Mouse (Mus musculus) urinary bladder, postnatal 36 days (tissue): ENCODE measurements around the gene Rptor.
A peak's percentile ranks its signal among the peaks of the same experiment; 100 is the strongest.

Source experiments
- DNase-seq, 2 experiments: peaks; one replicate each; pipeline ENCODE4 v3.0.0; 2022; ENCODE audit warnings: low spot score in 2 of 2, mixed read lengths in 1 of 2

The Rptor gene

DNA sequence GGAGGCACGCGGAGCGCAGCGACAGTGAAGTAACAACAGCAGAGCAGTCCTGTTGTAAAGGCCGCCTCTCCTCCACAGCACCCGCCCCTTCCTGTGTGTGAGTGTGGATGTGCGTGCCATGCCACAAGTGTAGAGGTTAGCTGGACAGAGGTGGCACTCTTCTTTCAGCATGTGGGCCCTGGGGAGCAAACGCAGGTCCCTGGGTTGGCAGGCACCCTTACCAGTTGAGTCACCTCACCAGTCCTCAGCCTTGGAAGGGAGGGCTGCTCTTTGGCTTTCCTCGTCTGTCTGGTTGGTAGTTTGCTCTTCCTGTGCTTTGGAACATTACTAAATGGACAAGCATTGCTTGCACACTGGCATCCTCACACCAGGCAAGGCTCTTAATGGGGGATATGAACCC is 50.6 kb downstream of the Rptor start:
- DNase-seq = no peak

DNA sequence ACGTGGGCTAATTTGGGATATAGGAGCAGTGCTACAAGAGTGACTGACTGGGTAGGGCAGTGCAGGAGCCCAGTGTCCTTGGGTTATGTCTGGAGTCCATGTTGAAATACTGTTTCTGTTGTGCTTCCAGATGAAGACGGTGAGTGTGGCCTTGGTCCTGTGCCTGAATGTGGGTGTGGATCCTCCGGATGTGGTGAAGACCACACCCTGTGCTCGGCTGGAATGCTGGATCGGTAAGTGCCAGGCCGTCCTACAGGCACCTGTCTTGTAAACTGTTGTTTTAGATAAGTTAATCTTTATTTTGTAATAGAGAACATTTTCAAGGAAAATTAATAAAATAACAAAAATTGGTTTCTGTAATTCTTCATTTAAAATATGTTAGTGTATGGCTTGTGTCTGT is 54.8 kb downstream of the Rptor start:
- peak; percentile 8 to 19 for DNase-seq

DNA sequence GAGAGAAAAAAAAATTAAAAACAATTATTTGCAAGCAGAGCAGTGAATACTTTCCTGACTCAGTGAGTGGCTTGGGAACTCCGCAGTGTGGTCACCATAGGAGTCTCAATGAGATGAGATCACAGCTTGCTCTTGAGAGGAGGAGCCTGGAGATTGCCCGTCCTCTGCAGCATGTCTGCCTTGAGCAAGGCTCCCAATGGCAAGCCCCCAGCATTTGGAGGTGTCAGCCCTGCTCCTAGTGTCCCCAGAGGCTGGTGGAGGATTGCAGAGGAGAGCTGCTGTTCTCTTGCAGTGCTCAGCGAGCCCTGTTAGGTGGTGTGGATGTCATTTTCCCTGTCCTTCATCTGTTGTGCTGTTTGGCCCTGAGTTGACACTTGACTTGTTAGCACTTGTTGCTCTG is 56.6 kb downstream of the Rptor start:
- no peak for DNase-seq

DNA sequence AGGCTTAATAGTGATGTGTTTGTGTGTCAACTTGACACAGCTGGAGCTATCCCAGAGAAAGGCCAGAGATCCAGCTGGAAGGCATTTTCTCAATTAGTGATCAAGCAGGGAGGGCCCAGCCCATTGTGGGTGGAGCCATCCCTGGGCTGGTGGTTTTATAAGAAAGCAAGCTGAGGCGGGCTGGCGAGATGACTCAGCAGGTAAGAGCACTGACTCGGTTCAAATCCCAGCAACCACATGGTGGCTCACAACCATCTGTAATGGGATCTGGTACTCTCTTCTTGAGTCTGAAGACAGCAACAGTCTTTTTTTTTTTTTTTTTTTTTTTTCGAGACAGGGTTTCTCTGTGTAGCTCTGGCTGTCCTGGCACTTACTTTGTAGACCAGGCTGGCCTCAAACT is 58.8 kb downstream of the Rptor start:
- peak in 1 of 2 experiments; percentile 21 for DNase-seq

DNA sequence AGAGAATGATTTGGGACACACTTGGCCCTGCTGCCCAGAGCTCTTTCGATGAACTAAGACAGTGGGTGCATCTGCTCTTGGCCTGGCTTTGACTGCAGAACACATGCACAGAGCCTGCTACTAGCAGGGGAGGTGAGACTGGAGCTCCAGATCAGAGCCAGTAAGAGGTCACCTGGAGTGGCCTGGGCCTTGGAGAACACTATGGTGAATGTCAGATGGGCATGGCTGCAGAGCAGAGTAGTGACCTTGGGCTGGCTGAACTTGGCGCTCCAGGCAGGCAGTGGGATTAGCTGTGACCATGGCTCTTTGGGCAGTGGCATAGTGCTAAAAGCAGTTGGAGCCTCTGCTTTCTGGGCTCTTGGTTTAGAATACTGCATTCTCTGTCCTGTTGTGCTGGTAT is 61.2 kb downstream of the Rptor start:
- DNase-seq = no peak

DNA sequence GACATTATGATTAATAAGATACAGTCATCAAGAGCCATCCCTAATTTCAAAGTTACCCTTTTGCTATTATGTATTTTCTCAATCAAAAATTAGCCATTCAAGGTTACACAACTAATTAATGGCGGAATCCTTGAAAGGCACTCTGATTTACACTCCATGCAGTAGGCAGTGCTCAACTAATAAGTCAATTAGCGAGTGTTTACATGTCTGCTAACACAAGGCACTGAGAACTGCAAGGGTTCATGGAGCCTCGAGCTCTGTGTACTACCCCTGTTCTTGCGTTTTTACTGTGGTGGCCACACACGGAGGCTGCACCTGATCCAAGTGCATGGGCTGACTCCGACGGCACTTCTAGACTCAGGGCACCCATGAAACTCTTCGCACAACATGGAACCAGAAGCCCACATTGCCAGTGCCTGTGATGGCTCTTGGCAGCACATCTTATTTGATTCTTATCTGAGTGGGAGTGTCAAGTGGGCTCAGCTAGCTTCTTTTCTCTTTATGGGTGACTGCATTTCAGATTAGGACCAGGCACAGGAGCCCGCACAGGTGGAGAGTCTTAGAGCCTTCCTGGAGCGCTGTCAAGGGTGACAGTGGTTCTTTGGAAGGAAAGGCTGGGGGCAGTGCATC is 62.1 kb downstream of the Rptor start:
- DNase-seq = no peak

DNA sequence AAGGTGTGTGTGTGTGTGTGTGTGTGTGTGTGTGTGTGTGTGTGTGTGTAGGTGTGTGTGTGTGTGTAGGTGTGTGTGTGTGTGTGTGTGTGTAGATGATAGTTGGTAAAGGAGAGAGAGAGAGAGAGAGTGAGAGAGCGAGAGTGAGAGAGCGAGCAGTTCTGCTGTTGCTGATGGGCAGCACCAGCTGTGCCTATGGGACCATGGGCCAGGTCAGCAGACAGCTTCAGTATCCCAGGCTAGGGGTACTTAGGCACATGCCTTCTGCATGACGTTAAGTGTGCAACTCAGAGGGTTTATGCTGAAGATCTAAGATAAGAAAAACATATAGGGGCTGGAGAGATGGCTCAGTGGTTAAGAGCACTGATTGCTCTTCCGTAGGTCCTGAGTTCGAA is 62.6 kb downstream of the Rptor start:
- no peak for DNase-seq

DNA sequence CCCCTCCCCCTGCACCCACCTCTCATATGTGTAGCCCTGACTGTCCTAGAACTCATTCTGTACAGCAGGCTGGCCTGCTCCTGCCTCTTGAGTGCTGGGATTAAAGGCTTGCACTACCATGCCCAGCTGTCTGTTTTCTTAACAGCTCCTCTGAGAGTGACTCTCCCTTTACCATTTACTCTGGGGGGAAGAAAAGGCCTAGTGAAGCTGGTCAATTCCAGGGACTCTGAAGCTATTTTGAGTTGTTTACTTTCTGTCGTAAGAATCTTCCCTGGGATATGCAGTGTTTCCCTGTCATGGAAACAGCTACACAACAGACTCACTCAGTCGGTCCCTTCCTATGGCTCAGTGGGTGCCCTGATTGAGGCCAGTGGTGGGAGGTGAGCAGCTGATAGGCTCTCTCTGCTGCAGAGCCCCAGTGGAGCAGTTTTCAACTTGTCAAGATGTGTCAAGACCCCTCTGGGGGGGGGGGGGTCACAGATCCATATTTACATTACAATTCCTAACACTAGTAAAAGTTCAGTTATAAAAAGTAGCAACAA is 63.9 kb downstream of the Rptor start:
- DNase-seq = no peak

DNA sequence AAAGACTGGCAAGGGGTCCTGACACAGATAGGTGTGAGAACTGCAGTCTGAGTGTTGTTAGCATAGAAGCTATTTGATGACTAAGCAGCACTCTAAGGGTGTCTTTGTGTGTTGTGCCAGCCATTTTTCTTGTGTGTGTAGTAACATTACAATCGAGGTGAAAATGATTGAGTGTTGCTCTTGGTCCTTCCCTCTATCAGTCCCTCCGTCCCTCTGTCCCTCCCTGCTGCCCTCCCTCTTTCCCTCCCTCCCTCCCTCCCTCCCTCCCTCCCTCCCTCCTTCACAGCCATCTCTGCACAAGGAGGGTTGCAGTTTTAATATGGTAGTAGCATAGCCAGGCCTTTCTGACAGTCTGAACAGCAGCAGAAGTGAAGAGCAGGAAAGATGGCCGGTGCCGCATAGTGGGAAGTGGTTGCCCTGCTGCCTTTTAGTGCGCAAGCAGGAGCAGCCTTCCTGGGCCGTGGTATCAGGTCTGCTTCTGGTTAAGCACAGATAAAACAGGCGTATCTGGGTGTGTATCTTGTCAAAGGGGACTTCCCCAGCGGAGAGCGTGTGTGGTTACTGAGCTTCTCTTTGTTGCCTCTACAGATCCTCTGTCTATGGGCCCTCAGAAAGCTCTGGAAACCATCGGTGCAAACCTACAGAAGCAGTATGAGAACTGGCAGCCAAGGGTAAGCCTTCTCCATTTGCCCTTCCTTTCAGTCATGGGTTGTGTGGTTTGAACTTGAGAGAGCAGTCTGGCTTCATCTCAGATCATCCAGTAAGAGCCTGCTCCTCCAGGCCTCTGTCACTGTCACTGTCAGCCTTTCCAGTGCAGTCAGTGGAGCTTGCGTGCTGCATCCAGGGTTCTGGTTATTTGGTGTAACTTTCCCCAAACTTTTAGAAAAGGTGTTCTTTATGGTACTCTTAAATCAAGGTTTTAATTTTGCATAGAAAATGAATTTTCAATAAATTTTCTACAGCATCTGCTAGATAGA is 68.3 kb downstream of the Rptor start:
- DNase-seq = no peak

DNA sequence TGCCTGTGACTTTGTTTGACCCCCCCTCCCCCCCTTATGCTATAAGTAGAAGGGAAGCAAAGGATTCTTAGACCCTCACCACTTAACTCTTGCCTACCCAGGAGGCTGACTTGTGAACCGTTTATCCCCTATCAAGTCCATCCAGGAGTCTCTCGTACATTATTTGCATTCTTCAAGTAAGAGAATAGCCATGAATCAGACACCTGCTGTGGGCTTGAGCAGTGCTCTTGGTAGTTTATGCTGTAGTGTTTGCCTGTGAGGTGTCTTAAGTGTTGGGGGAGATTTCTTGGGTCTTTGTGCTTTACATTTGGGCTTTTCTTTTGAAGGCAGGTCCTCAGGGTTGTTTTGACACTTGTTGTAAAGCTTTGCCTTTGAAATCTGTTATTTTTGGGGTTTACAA is 69.3 kb downstream of the Rptor start:
- DNase-seq = no peak

DNA sequence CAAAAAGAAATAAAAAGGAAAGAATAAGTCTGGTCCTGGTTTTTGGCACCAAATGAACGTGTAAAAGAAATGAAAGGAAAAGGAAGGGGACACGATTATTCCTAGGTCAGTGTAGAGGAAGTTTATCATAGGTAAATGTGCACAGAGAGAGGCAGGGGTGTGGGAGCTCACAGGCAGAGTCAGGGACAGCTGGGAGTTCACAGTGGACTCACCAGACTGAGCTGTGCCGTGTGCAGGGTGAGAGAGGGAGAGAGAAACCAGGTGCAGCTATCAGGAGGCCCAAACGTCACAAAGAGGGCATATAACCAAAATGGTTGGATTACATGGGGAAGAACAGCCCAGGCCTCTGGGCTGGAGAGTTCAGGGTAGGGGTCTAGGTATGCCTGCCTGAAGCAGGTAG is 70.1 kb downstream of the Rptor start:
- no peak for DNase-seq

DNA sequence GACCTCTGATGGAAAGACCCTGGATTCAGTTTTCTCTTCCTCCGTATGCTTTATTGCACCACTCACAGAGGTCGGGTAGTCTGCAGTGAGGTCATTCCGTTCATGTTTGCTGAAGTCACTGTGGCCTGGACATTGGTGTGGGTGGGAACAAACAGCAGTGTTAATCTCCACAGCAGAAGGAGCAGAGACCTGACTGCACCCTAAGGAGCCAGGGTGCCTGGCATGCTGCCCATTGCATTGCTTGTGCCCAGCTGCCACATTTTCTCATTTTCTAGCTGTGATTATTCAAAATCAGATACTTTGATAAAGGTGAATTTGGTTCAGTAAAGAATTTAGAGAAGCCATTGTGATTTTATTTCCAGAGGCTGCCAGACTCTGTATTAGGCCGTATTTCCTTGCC is 72.1 kb downstream of the Rptor start:
- DNase-seq = no peak

DNA sequence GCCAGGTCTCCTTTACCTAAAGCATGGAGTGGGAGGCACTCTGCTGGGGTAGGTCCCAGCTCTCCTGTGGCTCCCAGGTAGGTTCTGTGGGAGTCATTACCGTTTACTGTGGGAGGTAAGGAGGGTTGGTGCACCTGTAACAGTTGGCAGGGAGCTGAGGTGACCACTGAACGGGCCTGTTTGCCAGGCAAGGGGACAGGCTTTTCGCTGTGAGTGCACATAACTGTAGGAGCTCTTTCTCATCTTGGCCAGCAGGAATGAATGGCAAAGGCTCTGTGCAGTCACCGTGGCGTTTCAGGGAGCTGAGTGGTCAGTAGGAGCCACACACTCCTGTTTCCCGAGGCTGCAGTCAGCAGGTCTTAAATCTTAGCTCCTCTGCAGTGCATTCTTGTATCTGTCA is 72.8 kb downstream of the Rptor start:
- no peak for DNase-seq

DNA sequence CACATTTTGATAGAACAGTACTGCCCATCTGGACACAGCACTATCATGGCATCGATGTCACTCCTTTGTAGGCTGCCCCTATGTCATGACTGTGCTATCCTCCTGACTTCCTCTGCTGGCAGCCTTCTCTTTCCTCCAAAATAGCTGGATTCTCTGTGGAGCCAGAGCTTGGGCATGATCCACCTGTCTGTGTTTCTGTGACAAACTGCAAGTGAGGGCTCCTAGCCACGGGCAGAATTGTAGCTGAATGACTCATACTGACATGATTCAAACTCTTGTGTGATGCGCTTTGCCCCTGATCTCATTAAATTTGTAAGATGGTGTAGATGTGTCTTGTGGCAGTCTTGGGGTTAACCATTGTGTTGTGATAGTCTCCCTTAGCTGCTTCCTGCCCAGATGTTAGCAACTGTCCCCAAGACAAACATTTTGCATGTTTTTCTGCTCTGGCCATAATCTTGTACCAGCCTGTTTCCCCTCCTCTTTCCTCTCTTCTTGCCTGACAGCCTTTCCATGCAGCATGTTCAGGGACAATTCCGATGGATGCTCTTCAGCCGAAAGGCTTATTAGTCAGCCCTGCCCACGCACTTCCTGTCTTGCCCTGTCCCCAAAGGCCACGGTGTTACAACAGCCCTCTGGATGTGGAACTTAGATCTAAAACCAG is 74.2 kb downstream of the Rptor start:
- no peak for DNase-seq

DNA sequence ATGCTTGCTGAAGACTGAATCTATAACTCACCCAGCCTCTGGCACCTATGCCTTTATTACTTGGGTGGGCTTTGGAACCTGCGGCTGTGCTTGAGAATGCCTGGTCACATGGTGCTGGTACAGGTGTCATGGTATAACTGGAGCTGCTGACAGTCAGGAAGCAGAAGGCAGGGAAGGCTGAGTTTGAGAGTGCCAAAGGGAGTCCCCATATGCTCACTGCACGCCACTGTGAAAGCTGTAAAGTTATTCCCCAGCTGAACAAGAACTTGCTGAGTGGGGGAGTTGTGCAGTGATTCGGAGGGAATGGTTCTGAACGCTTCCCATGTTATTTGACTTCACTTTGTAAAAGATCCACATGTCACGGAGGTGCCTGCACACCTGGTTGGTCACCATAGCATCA is 75.7 kb downstream of the Rptor start:
- DNase-seq = no peak

DNA sequence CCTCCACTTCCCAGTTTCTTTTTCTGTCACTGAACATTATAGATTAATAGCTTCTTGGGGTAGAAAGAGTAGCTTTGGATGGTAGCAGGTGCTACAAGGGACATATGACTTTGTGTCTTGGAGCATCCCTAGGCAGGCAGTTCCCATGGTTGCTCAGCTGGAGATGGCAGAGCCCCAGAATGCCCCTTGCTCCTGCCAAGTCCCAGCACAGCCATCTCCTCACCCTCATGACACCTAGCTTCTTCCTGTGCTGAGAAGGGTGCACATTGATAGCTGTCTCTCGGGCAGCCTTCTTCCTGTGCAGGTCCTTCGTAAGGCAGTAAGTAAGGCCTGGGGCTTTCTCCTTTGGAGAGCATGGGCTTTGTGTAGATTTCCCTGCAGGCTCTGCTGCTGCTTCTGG is 78.0 kb downstream of the Rptor start:
- DNase-seq = no peak

DNA sequence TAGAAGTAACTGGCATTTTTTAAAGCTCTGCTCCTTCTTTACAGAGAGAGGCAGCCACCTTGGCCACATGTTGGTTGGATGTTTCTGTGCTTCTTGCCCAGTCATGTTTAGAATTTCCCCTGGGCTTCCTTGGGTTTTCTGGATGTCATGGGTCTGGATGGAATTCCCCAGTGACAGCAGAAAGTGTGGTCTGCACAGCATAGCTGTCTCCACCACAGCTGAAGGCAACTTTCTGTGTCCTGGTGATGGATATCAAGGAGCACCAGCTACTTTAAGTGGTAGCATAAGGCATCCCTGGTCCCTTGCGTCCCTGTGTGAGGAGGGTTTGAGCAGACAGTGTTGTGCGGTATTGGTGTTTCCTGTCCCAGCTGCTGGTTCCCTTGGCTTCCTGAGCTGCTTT is 79.6 kb downstream of the Rptor start:
- no peak for DNase-seq

DNA sequence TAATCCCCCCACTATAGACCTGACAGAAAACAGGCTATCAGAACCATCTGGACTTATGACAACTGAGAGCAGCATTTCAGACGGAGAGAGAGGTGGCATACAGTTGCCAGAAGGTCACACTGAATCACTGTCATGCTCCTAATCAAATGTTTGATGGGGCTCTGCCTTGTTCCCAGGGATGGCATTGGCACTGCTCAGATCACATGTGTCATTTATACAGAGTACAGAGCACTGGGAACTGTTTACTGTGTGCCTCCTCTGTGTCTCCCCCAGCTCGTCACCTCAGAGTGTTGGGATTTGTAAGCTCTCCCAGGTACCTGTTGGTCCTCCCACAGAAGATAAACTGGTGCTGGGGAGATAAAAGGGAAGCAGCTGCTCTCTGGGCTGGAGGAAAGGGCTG is 81.1 kb downstream of the Rptor start:
- no peak for DNase-seq

DNA sequence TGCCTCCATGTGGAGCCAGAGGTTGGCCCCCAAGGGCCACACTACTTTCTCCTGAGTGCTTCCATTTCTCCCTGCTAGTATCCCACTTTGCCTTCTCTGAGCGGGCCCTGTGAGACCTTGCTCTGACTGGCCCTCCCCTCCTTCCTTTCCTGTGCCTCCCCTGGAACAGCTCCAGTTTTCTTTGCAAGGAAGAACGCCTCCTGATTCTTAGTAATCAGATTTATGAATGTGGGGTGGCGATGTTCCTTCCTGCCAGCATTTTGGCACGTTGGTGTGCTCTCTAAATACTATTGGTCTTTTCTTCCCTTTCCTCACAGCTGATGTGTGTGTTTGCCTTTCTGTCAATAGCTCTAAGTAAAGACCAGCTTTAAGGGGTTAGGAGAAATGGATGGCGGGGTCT is 82.8 kb downstream of the Rptor start:
- peak in 1 of 2 experiments; percentile 21 for DNase-seq

DNA sequence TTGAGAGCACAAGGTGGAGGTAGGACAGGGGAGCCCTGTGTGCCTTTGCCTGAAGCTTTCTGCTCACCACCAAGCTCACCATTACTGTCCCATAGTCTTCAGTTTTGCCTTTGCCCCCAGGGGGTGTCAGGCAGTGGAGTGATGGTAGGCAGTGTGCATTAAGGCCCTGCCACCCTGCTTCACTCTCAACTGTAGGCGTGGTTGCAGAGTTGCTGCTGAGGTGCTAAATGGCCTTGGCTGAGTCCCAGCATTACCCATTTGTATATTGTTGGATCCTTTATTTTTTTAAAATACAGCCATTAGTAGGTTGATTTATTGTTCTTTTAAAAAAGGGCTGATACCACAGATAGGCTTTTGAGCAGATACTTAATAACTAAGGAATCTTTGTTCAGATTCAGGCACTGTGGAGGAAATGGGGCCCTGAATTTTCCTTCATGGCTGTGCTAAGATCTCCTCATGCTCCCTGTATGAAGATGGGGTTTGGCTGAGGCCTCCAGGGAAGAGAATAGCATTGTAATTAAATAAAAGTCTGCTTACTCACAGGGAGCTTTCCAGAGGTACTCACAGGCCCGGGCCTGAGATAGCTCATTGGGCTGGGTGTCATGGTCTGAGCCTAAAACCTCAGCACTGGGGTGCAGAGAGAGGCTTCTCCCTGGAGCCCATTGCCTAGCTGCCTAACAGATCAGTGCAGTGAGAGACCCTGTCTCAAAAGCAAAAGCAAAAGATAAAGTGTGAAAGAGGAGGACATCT is 83.4 kb downstream of the Rptor start:
- DNase-seq = no peak

DNA sequence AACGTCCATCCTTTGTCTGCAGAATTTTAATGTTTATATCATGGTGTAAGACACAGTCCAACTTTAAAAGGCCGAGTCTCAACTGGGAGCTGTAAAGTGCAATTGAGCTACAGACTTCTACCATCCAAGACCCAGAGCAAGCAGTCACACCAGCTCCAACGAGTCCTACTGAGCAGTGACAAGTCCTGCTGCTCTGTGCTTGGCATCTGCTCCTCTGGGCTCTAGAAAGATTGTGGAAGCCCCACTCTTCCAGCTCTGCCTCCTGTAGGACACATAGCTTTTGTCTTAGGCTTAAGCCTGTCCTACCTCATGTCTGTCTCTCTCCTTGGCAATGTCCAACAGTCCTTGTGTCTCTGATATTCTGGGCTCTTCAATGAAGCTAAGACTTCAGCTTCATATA is 84.6 kb downstream of the Rptor start:
- DNase-seq = no peak

DNA sequence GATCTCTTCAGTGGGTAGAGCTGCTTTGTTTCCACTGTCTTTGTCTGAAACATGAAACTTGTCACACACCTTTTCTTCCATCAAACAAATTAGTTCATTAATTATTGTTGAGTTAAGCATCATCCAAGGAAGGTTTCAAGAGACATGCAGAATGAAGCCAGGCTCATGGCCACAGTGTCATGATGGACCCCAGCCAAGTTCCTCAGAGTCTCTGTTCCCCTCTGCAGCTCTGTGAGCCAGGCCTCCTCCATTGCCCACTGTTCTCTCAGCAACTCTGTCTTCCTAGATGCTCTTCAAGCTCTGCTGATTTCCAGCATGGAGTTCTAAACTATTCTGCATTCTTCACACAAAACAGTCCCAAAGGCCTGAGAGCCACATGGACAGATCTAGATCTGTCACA is 85.3 kb downstream of the Rptor start:
- DNase-seq = no peak
